In the genomic region with DNA sequence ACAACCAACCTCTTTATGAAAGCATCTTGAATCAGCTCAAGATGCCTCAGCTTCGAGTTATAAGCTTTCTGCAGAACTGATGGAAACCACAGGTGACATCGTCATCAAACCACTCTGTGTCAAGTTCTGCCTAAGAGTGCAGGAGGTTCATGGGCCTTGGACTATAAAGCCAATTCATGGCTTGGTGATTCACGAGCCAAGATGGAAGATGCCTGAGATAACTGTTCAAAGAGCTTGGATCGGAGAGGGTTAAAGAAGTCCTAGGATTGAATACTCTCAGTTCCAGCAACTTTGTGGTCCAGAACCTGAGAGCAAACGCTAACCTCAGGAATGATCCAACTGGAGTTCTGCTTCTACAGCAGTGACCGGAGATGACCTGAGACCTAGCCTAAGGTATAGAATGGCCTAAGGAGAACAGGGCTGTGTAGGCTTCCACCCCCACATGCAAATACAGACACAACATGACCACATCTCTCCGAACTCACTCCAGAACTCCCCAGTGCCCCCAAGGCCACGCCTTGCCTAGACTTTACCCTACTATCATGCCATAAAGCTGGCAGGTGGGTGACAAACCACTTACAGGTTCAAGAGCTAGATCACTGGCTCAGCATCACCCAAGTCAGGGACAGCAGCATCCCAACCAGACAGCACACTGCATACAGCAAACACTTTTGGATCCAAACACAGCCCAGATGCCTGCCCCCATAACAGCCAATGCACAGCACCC, we compare ENCODE assay signal across 17 mouse cellular contexts.
"Had no signal": no experiment of that assay in that cellular context is flagged by ENCODE, and none has a peak within 500 bp of the region (broad histone marks: within the 10 kb centered on the region; RNA-seq: fewer than 3 reads in every experiment).

No protein-coding gene starts in this region.

- H3K27ac ChIP-seq: midbrain, embryonic 10.5 days; midbrain, embryonic 12.5 days; neural tube, embryonic 13.5 days; neural tube, embryonic 15.5 days; stomach, embryonic 15.5 days; stomach, postnatal 0 days had no signal

- H3K4me3 ChIP-seq: midbrain, embryonic 10.5 days; midbrain, embryonic 12.5 days; myocyte; neural tube, embryonic 13.5 days; neural tube, embryonic 15.5 days; stomach, embryonic 15.5 days had no signal

- DNase-seq: lung, adult 18-20 months; lung, embryonic 14.5 days; lung, postnatal 10 days; lung, postnatal 4 days; midbrain, embryonic 14.5 days; retina, postnatal 1 day; right cerebral cortex, adult 18-20 months; thymus, adult 18-20 months; thymus, postnatal 14 days; thymus, postnatal 36 days had no signal
